Mouse (Mus musculus): ENCODE results near the gene Zfp558.

DNA sequence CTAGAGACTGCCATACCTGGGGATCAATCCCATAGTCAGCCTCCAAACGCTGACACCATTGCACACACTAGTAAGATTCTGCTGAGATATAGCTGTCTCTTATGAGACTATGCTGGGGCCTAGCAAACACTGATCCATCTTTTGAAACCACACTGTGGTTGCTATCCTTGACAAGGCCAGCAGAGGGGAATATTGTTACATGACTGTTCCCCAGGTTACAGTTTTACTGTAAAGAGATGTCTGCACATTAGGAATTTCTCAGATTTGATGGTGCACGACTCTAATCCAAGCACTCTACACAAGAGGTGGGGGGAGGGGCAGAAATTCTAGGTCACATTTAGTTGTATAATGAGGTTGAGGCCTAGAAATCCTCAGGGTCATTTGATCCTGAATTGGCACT, 30.0 kb upstream of the Zfp558 start:
- TF ChIP-seq CTCF (IDR thresholded peaks at IDR 0.05; ENCODE audit: control insufficient read depth, insufficient read depth, low read length) = no peak
- no peak for TF ChIP-seq POLR2A (IDR thresholded peaks at IDR 0.05; ENCODE audit: borderline replicate concordance, control insufficient read depth, low read depth, low read length)
